Mouse (Mus musculus) CH12.LX (cell line): Measurements from ENCODE around the gene Med1. TPM values are rescaled to one million over a fixed set of nuclear protein-coding genes. Genes with fewer than 3 reads are reported as not detected.
"Not testable (repeated sequence)": the region's sequence is repeated elsewhere in the genome, so short reads cannot be mapped to it uniquely, and the experiment has no call there.

ENCODE experiments used
- DNase-seq: peaks from one replicate; pipeline ENCODE4 v3.0.0-alpha.2; 2013; ENCODE audit errors: extremely low read depth
- H3K27ac ChIP-seq: 2 replicates; pipeline ENCODE4 v1.5.1; 2012; ENCODE audit warnings: low read depth, mild to moderate bottlenecking, control low read depth, moderate library complexity; ENCODE audit not compliant: insufficient read depth
- H3K27me3 ChIP-seq: replicated peaks from 2 replicates; pipeline ENCODE3; 2012; ENCODE audit warnings: inconsistent platforms
- H3K36me3 ChIP-seq, 2 experiments: replicated peaks in 1 of 2; 2 replicates each; pipeline versions ENCODE3 to v1.6.1; 2012; ENCODE audit warnings: inconsistent platforms in 1 of 2, low read length in 1 of 2, mild to moderate bottlenecking in 1 of 2, mixed read lengths in 1 of 2, moderate library complexity in 1 of 2; ENCODE audit not compliant: control insufficient read depth in 1 of 2, insufficient read depth in 1 of 2
- H3K4me1 ChIP-seq, 2 experiments: 2 replicates each; pipeline ENCODE4 v1.6.1; 2012; ENCODE audit warnings: inconsistent platforms in 1 of 2, moderate library complexity in 1 of 2; ENCODE audit not compliant: insufficient read depth in 2 of 2, control insufficient read depth in 1 of 2
- H3K4me2 ChIP-seq: 2 replicates; pipeline ENCODE4 v1.6.1; 2012; ENCODE audit warnings: low read depth, mild to moderate bottlenecking, control low read depth; ENCODE audit not compliant: poor library complexity, insufficient read depth, severe bottlenecking
- H3K4me3 ChIP-seq, 3 experiments: fragments of 150-350 bp in 1 of 3; sonication (generic) in 1 of 3; replicated peaks in 1 of 3; 2 replicates each; pipeline versions ENCODE3 to v1.5.1; 2011 to 2012; ENCODE audit warnings: low read depth in 2 of 3, low read length in 2 of 3, mild to moderate bottlenecking in 2 of 3, moderate library complexity in 2 of 3, control low read depth in 1 of 3, improper control_type of control experiment in 1 of 3, inconsistent platforms in 1 of 3, mixed read lengths in 1 of 3; ENCODE audit not compliant: poor library complexity in 1 of 3
- H3K79me2 ChIP-seq: replicated peaks from 2 replicates; pipeline ENCODE4 v1.6.1; 2012; ENCODE audit warnings: mild to moderate bottlenecking, moderate library complexity; ENCODE audit not compliant: control insufficient read depth, poor library complexity, insufficient read depth, severe bottlenecking; ENCODE audit errors: extremely low read depth
- H3K9ac ChIP-seq: 2 replicates; pipeline ENCODE4 v1.6.1; 2012; ENCODE audit warnings: low read depth, mild to moderate bottlenecking, control low read depth, moderate library complexity; ENCODE audit not compliant: insufficient read depth
- H3K9me3 ChIP-seq: replicated peaks from 2 replicates; pipeline ENCODE3; 2012; ENCODE audit warnings: low read length, inconsistent platforms, mixed read lengths
- CHD2 ChIP-seq: IDR thresholded peaks from 2 replicates; pipeline ENCODE4 v1.6.1; 2011; ENCODE audit warnings: low read length, improper control_type of control experiment
- E2F4 ChIP-seq: IDR thresholded peaks from 2 replicates; pipeline ENCODE4 v1.6.1; 2011; ENCODE audit warnings: low read depth, low read length, improper control_type of control experiment; ENCODE audit not compliant: insufficient replicate concordance
- ETS1 ChIP-seq: conservative IDR thresholded peaks from 2 replicates; pipeline ENCODE4 v1.6.1; 2012; ENCODE audit warnings: low read depth, mild to moderate bottlenecking, inconsistent platforms, low read length, improper control_type of control experiment, moderate library complexity
- HCFC1 ChIP-seq: IDR thresholded peaks from 2 replicates; pipeline ENCODE4 v1.6.1; 2012; ENCODE audit warnings: low read depth, mild to moderate bottlenecking, inconsistent platforms, low read length, improper control_type of control experiment
- MAFK ChIP-seq: IDR thresholded peaks from 2 replicates; pipeline ENCODE4 v1.6.1; 2011; ENCODE audit warnings: low read length, improper control_type of control experiment; ENCODE audit not compliant: insufficient replicate concordance
- MAX ChIP-seq: IDR thresholded peaks from 2 replicates; pipeline ENCODE4 v1.6.1; 2011; ENCODE audit warnings: low read length, improper control_type of control experiment
- MAZ ChIP-seq: IDR thresholded peaks from 2 replicates; pipeline ENCODE4 v1.6.1; 2012; ENCODE audit warnings: low read depth, mild to moderate bottlenecking, inconsistent platforms, low read length, improper control_type of control experiment, moderate library complexity
- MEF2A ChIP-seq: IDR thresholded peaks from 2 replicates; pipeline ENCODE4 v1.6.1; 2014; ENCODE audit warnings: low read depth, mild to moderate bottlenecking, inconsistent platforms, low read length, improper control_type of control experiment, borderline replicate concordance
- POLR2A ChIP-seq: IDR thresholded peaks from 2 replicates; pipeline ENCODE4 v1.6.1; 2011; ENCODE audit warnings: low read depth, mild to moderate bottlenecking, improper control_type of control experiment, low read length
- POLR2AphosphoS2 ChIP-seq: IDR thresholded peaks from 2 replicates; pipeline ENCODE4 v1.6.1; 2011; ENCODE audit warnings: low read depth, low read length, improper control_type of control experiment
- RAD21 ChIP-seq: IDR thresholded peaks from 2 replicates; pipeline ENCODE4 v1.6.1; 2011; ENCODE audit warnings: low read depth, mild to moderate bottlenecking, low read length, improper control_type of control experiment, moderate library complexity
- SIN3A ChIP-seq: IDR thresholded peaks from 2 replicates; pipeline ENCODE4 v1.6.1; 2012; ENCODE audit warnings: low read length, improper control_type of control experiment, inconsistent platforms
- TCF12 ChIP-seq: IDR thresholded peaks from 2 replicates; pipeline ENCODE4 v1.6.1; 2014; ENCODE audit warnings: low read depth, mild to moderate bottlenecking, inconsistent platforms, low read length, improper control_type of control experiment
- UBTF ChIP-seq: IDR thresholded peaks from 2 replicates; pipeline ENCODE4 v1.6.1; 2012; ENCODE audit warnings: low read depth, mild to moderate bottlenecking, inconsistent platforms, low read length, improper control_type of control experiment, moderate library complexity
- USF1 ChIP-seq: IDR thresholded peaks from 2 replicates; pipeline ENCODE4 v1.6.1; 2014; ENCODE audit warnings: low read depth, mild to moderate bottlenecking, inconsistent platforms, low read length, improper control_type of control experiment
- USF2 ChIP-seq: conservative IDR thresholded peaks from 2 replicates; pipeline ENCODE4 v1.6.1; 2011; ENCODE audit warnings: low read depth, low read length, improper control_type of control experiment
- ZKSCAN1 ChIP-seq: IDR thresholded peaks from 2 replicates; pipeline ENCODE4 v1.6.1; 2012; ENCODE audit warnings: low read depth, inconsistent platforms, low read length, improper control_type of control experiment, borderline replicate concordance
- dilution Hi-C: fragments of 300-500 bp; cut with MboI; formaldehyde crosslinking; loops from 2 replicates; pipeline ENCODE4 v1.14.3; 2020; ENCODE audit warnings: low sequenced_read_pairs; ENCODE audit not compliant: extremely low pct_unique_long_range_greater_than_20kb, extremely low pct_ligation_motif_present
- in situ Hi-C: fragments of 300-500 bp; cut with MboI; formaldehyde crosslinking; loops from 3 replicates; pipeline ENCODE4 v1.14.3; 2019; ENCODE audit warnings: low sequenced_read_pairs, low pct_ligation_motif_present, low pct_unique_long_range_greater_than_20kb, mixed read lengths
- polyA plus RNA-seq: library from polyadenylated mRNA; unstranded; fragments of >175 nt; gene quantifications from 2 replicates; pipeline ENCODE4 v1.2.1, GENCODE M21; 2012; ENCODE audit warnings: low read depth; ENCODE audit not compliant: insufficient read length
- total RNA-seq, 2 experiments: library from RNA; depleted of rRNA; stranded (reverse); fragments of 300-350 nt in 1 of 2; fragments of >200 nt in 1 of 2; gene quantifications; 2 replicates each; pipeline ENCODE4 v1.2.3; 2012 to 2014

Gene Med1
- total and polyA plus RNA-seq, 3 experiments = 28.8 to 58.9 (median 52.0) TPM

DNA sequence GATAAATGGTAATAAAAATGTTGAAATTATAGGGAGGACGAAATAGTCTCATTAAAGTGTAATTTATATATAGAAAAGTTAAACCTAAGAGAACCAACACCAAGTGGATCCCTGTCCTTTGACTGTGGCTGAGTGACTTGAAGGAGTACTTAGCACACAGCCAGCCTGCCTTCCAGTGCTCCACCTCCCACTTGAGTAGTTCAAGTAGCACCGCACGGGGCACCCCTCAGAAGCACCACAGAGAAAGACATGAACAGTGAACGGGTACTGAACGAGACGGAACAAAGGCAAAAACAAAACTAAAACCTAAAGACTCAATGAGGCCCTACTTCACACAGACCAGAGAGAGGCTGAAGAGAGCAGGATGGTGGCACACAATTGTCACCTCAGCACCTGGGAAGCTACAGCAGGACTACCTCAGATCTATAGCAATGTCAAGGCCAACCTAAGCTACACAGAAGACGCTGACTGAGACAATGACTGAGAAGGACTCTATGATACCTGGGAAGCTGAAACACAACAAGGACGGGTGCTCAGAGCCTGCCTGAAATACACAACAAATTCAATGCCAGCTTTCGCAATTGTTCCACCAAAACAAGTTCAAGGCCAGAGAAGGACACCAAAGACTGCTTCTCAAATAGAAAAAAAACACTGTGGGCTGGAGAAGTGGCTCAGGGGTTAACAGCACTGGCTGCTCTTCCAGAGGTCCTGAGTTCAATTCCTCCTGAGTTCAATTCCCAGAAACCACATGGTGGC is 5.3 kb downstream of the Med1 start:
- dilution Hi-C loops = no loop called here
- in situ Hi-C loops = no loop called here
- TF ChIP-seq UBTF = no peak
- TF ChIP-seq ETS1 = no peak
- TF ChIP-seq RAD21 = no peak
- no peak for TF ChIP-seq MAFK
- no peak for TF ChIP-seq MAZ
- no peak for TF ChIP-seq POLR2A
- TF ChIP-seq ZKSCAN1 = no peak
- TF ChIP-seq MAX = no peak
- no peak for TF ChIP-seq TCF12
- no peak for TF ChIP-seq MEF2A
- TF ChIP-seq E2F4 = no peak
- no peak for TF ChIP-seq POLR2AphosphoS2
- no peak for TF ChIP-seq USF2
- TF ChIP-seq SIN3A = no peak
- TF ChIP-seq USF1 = no peak
- TF ChIP-seq CHD2 = no peak
- TF ChIP-seq HCFC1 = no peak
- DNase-seq = no peak
- no peak overlapping the region for H3K4me3 ChIP-seq
- H3K9ac ChIP-seq = no peak overlapping the region
- H3K36me3 ChIP-seq = peaks cover 55 to 81% of the 10 kb centered on the region in 2 experiments
- H3K79me2 ChIP-seq = peaks cover 68% of the 10 kb centered on the region
- no peaks in the 10 kb centered on the region for H3K27me3 ChIP-seq
- H3K27ac ChIP-seq = no peak overlapping the region
- H3K9me3 ChIP-seq = no peaks in the 10 kb centered on the region
- H3K4me2 ChIP-seq = no peak overlapping the region
- H3K4me1 ChIP-seq = peaks cover 0 to 14% of the 10 kb centered on the region in 2 experiments; a peak in 2 of 4 replicates

DNA sequence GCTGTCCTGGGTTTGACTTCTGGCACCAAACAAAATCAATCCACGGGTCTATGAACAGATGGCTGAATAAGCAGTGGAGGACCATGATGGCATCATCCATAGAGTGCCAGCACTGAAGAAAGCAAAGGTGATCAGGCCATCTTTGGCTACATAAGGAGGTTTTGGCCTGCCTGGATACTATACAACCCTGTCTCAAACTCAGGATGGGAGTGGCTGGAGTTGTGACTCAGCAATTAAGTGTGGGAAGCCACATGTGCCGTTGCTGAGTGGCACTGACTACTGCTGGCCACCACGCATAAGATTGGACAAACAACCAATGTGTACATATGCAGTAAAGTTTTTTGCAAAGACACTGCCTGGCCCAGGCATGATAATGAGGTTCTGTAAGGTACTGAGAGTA is 10.9 kb downstream of the Med1 start:
- in situ Hi-C loops, H3K4me3 ChIP-seq, DNase-seq, H3K9ac ChIP-seq, H3K4me2 ChIP-seq, H3K27ac ChIP-seq, H3K27me3 ChIP-seq, H3K4me1 ChIP-seq, dilution Hi-C loops, H3K9me3 ChIP-seq: not testable (repeated sequence)
- H3K36me3 ChIP-seq = peaks cover 67 to 91% of the 10 kb centered on the region in 2 experiments
- H3K79me2 ChIP-seq = peaks cover 17% of the 10 kb centered on the region
